Mouse (Mus musculus) hindbrain, embryonic 14.5 days (tissue): ENCODE measurements around the gene Wbp1. TPM values are rescaled to one million over a fixed set of nuclear protein-coding genes. Genes with fewer than 3 reads are reported as not detected.

Source experiments
- ATAC-seq: fragments of 200-750 bp; cut with Nextera tagmentation; 2 replicates; pipeline ENCODE4 v1.8.0; 2017; ENCODE audit warnings: moderate number of reproducible peaks, mild to moderate bottlenecking, moderate TSS enrichment, moderate library complexity; ENCODE audit not compliant: low FRiP score
- DNase-seq: peaks from one replicate; pipeline ENCODE4 v3.0.0-alpha.2; 2015; ENCODE audit warnings: low spot score
- H3K27ac ChIP-seq: fragments of 300-500 bp; sonication (generic); 2 replicates; pipeline ENCODE4 v1.5.1; 2014; ENCODE audit warnings: mild to moderate bottlenecking, moderate library complexity
- H3K27me3 ChIP-seq: fragments of 300-500 bp; sonication (generic); 2 replicates; pipeline ENCODE4 v1.6.1; 2014; ENCODE audit warnings: mild to moderate bottlenecking, low read length, mixed read lengths; ENCODE audit not compliant: control insufficient read depth, insufficient read depth
- H3K36me3 ChIP-seq: fragments of 300-500 bp; sonication (generic); replicated peaks from 2 replicates; pipeline ENCODE4 v1.6.1; 2014; ENCODE audit not compliant: control insufficient read depth, insufficient read depth
- H3K4me1 ChIP-seq: fragments of 300-500 bp; sonication (generic); replicated peaks from 2 replicates; pipeline ENCODE4 v1.6.1; 2014; ENCODE audit warnings: antibody characterized with exemption, low read length, mixed read lengths; ENCODE audit not compliant: control insufficient read depth, insufficient read depth
- H3K4me2 ChIP-seq: fragments of 300-500 bp; sonication (generic); replicated peaks from 2 replicates; pipeline ENCODE4 v1.6.1; 2014; ENCODE audit warnings: mild to moderate bottlenecking, moderate library complexity
- H3K4me3 ChIP-seq: fragments of 300-500 bp; sonication (generic); replicated peaks from 2 replicates; pipeline ENCODE4 v1.5.1; 2014; ENCODE audit warnings: mild to moderate bottlenecking, low read length
- H3K9ac ChIP-seq: fragments of 300-500 bp; sonication (generic); 2 replicates; pipeline ENCODE4 v1.6.1; 2014
- H3K9me3 ChIP-seq: fragments of 300-500 bp; sonication (generic); 2 replicates; pipeline ENCODE4 v1.6.1; 2016; ENCODE audit warnings: low read length; ENCODE audit not compliant: control insufficient read depth
- WGBS: fragments of 180-500 bp; shearing (Covaris S2); extraction: QIAGEN DNeasy Blood & Tissue Kit; methylation state at CpG from one replicate; pipeline ENCODE4 v1.1.7; 2014; 5-methylcytosine and 5-hydroxymethylcytosine counted together
- microRNA counts: library from miRNA; unstranded; fragments of <30 nt; microRNA quantifications from one replicate; lab custom pipeline; 2016
- microRNA-seq: library from miRNA; unstranded; fragments of <30 nt; microRNA quantifications from one replicate; pipeline ENCODE4, GENCODE M21; 2016
- polyA plus RNA-seq: library from polyadenylated mRNA; unstranded; fragments of >200 nt; fragmentation: Nextera tagmentation; extraction: Ambion mirVana; gene quantifications from 2 replicates; pipeline ENCODE4 v1.2.1, GENCODE M21; 2014

Wbp1 gene
- polyA plus RNA-seq, 1 experiment from 2014 or later = 134 TPM

GRCm38 (mm10) chr6:83069488-83070246, 51.7 kb downstream of the Wbp1 start:
- Histone ChIP-seq H3K27ac (no peak overlapping the region), H3K9me3 (no peaks in the 10 kb centered on the region), H3K9ac (no peak overlapping the region), H3K27me3 (peaks cover 99% of the 10 kb centered on the region), H3K4me2 (0 out of 2 replicates have a peak overlapping the region, but pooled peaks have one; percentile 12), H3K4me3 (peak overlapping the region; percentile 18), H3K4me1 (0 out of 2 replicates have a peak, but pooled peaks cover 12% of the 10 kb centered on the region), H3K36me3 (no peaks in the 10 kb centered on the region)
- DNase-seq = no peak
- ATAC-seq = no peak
- 1% methylated on average over 68 of the region's 69 CpGs for WGBS

MicroRNA genes within 50 kb of the gene (microRNA counts, 519-probe panel; counts per million panel counts)
- microRNA mmu-miR-3470a+mmu-miR-3470b (lab: Ali Mortazavi, UCI) = not detected

Small RNA genes within 50 kb of the gene (microRNA-seq; reads per million reads assigned to microRNA genes)
- not detected for gene Mir3470a

Other genes with a start within 250 kb of the Wbp1 start
- 14.0 and 14.4 TPM in 2 replicates for gene Sema4f, start 181.8 kb downstream of the Wbp1 start, polyA plus RNA-seq
- 0.16 TPM in 1 of 2 replicates, not detected in the other for gene M1ap, start 174.7 kb downstream of the Wbp1 start, polyA plus RNA-seq
- gene Dok1, start 88.1 kb downstream of the Wbp1 start, polyA plus RNA-seq = 1.2 and 2.2 TPM in 2 replicates
- 3.5 and 4.9 TPM in 2 replicates for gene Loxl3, start 87.4 kb downstream of the Wbp1 start, polyA plus RNA-seq
- 109 and 111 TPM in 2 replicates for gene Aup1, start 67.0 kb downstream of the Wbp1 start, polyA plus RNA-seq
- gene Htra2, start 66.3 kb downstream of the Wbp1 start, polyA plus RNA-seq = 40.4 and 42.9 TPM in 2 replicates
- 0.29 TPM in 2 replicates for gene Dqx1, start 63.7 kb downstream of the Wbp1 start, polyA plus RNA-seq
- 0.22 TPM in 1 of 2 replicates, not detected in the other for gene Tlx2, start 51.3 kb downstream of the Wbp1 start, polyA plus RNA-seq
- 36.3 and 36.7 TPM in 2 replicates for gene Pcgf1, start 43.7 kb downstream of the Wbp1 start, polyA plus RNA-seq
- not detected in 2 replicates for gene Lbx2, start 35.2 kb downstream of the Wbp1 start, polyA plus RNA-seq
- gene Ccdc142, start 20.0 kb downstream of the Wbp1 start, polyA plus RNA-seq = 3.5 and 4.2 TPM in 2 replicates
- gene Gm42688, start 19.9 kb downstream of the Wbp1 start, polyA plus RNA-seq = 4.9 and 5.3 TPM in 2 replicates
- gene Mrpl53, start 12.5 kb downstream of the Wbp1 start, polyA plus RNA-seq = 110 and 129 TPM in 2 replicates
- 23.9 and 24.0 TPM in 2 replicates for gene Mogs, start 6.1 kb downstream of the Wbp1 start, polyA plus RNA-seq
- gene Ino80b, start 3.9 kb upstream of the Wbp1 start, polyA plus RNA-seq = 15.4 and 15.8 TPM in 2 replicates
- gene Rtkn, start 13.9 kb upstream of the Wbp1 start, polyA plus RNA-seq = 8.9 and 9.8 TPM in 2 replicates
- gene Wdr54, start 34.8 kb upstream of the Wbp1 start, polyA plus RNA-seq = 17.8 and 18.0 TPM in 2 replicates
- 7.1 and 7.5 TPM in 2 replicates for gene 1700003E16Rik, start 34.8 kb upstream of the Wbp1 start, polyA plus RNA-seq
- 147 and 155 TPM in 2 replicates for gene Dctn1, start 44.4 kb upstream of the Wbp1 start, polyA plus RNA-seq
- 3.5 and 4.8 TPM in 2 replicates for gene Slc4a5, start 98.3 kb upstream of the Wbp1 start, polyA plus RNA-seq
- gene Mthfd2, start 204.3 kb upstream of the Wbp1 start, polyA plus RNA-seq = 30.4 and 35.7 TPM in 2 replicates
- gene Mob1a, start 204.5 kb upstream of the Wbp1 start, polyA plus RNA-seq = 27.8 and 30.6 TPM in 2 replicates
- 60.3 and 61.5 TPM in 2 replicates for gene Bola3, start 227.6 kb upstream of the Wbp1 start, polyA plus RNA-seq